Mouse (Mus musculus): ENCODE results near the gene Grip1. TPM values are rescaled to one million over a fixed set of nuclear protein-coding genes. Genes with fewer than 3 reads are reported as not detected.

Gene Grip1
- polyA plus RNA-seq, 1 experiment from 2014 or later: 16.2 TPM

DNA sequence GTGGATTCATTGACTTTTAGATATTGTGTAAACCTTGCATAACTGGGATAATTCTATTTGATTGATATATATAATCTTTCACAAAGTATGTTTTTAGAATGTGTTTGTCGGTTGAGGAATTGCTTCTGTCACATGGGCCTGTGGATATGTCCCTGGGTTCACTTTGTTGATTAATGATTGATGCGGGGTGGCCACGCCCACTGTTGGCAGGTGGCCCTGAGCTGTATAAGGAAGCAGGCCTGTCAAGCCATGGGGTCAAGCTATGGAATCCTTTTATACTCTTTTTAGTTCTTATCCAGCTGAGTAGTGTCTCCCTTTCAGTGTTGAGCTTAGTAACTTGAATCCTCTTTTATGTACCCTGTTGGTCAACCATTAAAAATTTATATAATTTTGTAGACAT, 72.1 kb downstream of the Grip1 start:
- H3K4me2 ChIP-seq (ENCODE audit: low read depth): no peak overlapping the region
- H3K36me3 ChIP-seq (ENCODE audit: control insufficient read depth, insufficient read depth, low read length): no peaks in the 10 kb centered on the region
- H3K4me1 ChIP-seq (ENCODE audit: control insufficient read depth, insufficient read depth, low read length): no peaks in the 10 kb centered on the region
- H3K27ac ChIP-seq (ENCODE audit: low read depth, low read length): no peak overlapping the region
- ATAC-seq (ENCODE audit: insufficient read depth, low FRiP score, low TSS enrichment) (no peak), DNase-seq (ENCODE audit: low spot score) (no peak)
- H3K9ac ChIP-seq (ENCODE audit: low read length): no peak overlapping the region
- H3K9me3 ChIP-seq (ENCODE audit: control insufficient read depth, low read length): no peaks in the 10 kb centered on the region
- no peak overlapping the region for H3K4me3 ChIP-seq (ENCODE audit: low read depth, low read length)
- no peaks in the 10 kb centered on the region for H3K27me3 ChIP-seq (ENCODE audit: control insufficient read depth, insufficient read depth, low read length)
- WGBS: 73% methylated on average over 3 of the region's 3 CpGs

DNA sequence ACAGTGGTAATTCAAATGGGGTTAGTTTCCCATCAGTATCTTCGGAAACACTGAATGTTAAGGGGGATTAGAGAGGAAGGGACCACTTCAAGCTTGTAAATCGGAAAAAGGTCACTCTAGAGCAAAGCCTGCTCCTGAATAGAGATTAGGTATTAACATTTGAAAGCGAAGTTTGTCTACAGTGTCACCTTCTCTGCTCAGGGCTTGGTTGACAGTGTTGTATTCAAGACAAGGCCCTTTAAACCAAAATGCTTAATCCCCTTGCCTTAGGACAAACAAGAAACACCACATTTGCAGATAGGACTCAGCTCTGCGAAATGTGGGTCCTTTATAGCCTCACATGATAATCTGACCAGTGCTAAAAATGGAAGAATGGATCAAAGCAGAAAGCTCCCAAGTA, 81.2 kb downstream of the Grip1 start:
- Histone ChIP-seq H3K4me2 (ENCODE audit: low read depth) (no peak overlapping the region), H3K4me3 (ENCODE audit: low read depth, low read length) (no peak overlapping the region), H3K27me3 (ENCODE audit: control insufficient read depth, insufficient read depth, low read length) (no peaks in the 10 kb centered on the region), H3K27ac (ENCODE audit: low read depth, low read length) (no peak overlapping the region), H3K36me3 (ENCODE audit: control insufficient read depth, insufficient read depth, low read length) (no peaks in the 10 kb centered on the region), H3K9ac (ENCODE audit: low read length) (no peak overlapping the region), H3K4me1 (ENCODE audit: control insufficient read depth, insufficient read depth, low read length) (no peaks in the 10 kb centered on the region), H3K9me3 (ENCODE audit: control insufficient read depth, low read length) (no peaks in the 10 kb centered on the region)
- WGBS: 71% methylated on average over 4 of the region's 4 CpGs
- ATAC-seq (ENCODE audit: insufficient read depth, low FRiP score, low TSS enrichment) (no peak), DNase-seq (ENCODE audit: low spot score) (no peak)

DNA sequence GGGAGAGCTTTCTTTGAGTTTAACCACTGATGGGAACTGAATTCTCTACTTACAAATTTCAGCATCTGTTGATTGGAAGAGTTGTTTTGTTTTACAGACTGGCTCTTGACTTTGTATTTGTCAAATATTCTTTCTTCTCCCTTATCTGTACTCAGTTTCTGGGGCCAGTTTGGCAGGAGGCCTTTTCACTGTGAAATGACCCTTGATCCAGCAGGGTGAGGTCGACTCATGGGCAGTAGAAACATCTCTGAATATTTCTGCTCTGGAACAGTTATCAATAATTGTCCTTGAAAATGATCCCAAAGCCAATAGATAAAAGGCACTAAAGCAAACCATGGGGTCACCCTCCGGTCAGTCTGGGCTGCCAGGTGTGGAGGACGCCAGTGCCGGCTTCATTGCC, 88.0 kb downstream of the Grip1 start:
- no peak for ATAC-seq (ENCODE audit: insufficient read depth, low FRiP score, low TSS enrichment)

DNA sequence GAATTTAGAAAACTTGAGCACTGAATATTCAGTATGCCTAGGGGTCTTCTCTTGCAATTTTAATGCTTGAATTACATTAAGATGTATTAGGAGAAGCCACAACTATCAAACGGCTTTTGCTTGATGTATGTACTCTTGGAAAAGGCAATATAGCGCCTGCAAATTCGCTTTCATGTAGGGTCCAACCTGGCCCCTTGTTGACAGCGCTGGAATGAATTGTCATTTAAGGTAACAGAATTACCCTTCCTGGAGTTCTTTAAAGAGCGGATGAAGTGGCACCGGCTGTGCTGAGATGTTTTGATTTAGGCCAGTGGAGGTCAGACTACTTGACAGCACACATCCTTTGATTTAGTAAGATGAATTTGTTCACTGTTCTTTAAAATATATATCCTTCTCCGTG, 90.1 kb downstream of the Grip1 start:
- DNase-seq (ENCODE audit: low spot score) (no peak), ATAC-seq (ENCODE audit: insufficient read depth, low FRiP score, low TSS enrichment) (no peak)
- Histone ChIP-seq H3K4me1 (ENCODE audit: control insufficient read depth, insufficient read depth, low read length) (no peaks in the 10 kb centered on the region), H3K27me3 (ENCODE audit: control insufficient read depth, insufficient read depth, low read length) (no peaks in the 10 kb centered on the region), H3K4me3 (ENCODE audit: low read depth, low read length) (no peak overlapping the region), H3K36me3 (ENCODE audit: control insufficient read depth, insufficient read depth, low read length) (no peaks in the 10 kb centered on the region), H3K9ac (ENCODE audit: low read length) (no peak overlapping the region), H3K4me2 (ENCODE audit: low read depth) (no peak overlapping the region), H3K27ac (ENCODE audit: low read depth, low read length) (no peak overlapping the region), H3K9me3 (ENCODE audit: control insufficient read depth, low read length) (no peaks in the 10 kb centered on the region)
- WGBS: 49% methylated on average over 7 of the region's 7 CpGs

More for the DNA sequence above, 88.0 kb downstream of the Grip1 start:
- Histone ChIP-seq H3K27ac (ENCODE audit: low read depth, low read length) (no peak overlapping the region), H3K4me2 (ENCODE audit: low read depth) (no peak overlapping the region), H3K4me1 (ENCODE audit: control insufficient read depth, insufficient read depth, low read length) (no peaks in the 10 kb centered on the region), H3K4me3 (ENCODE audit: low read depth, low read length) (no peak overlapping the region), H3K9me3 (ENCODE audit: control insufficient read depth, low read length) (no peaks in the 10 kb centered on the region), H3K9ac (ENCODE audit: low read length) (no peak overlapping the region), H3K36me3 (ENCODE audit: control insufficient read depth, insufficient read depth, low read length) (no peaks in the 10 kb centered on the region), H3K27me3 (ENCODE audit: control insufficient read depth, insufficient read depth, low read length) (no peaks in the 10 kb centered on the region)
- DNase-seq (ENCODE audit: low spot score): no peak
- 84% methylated on average over 4 of the region's 4 CpGs for WGBS

DNA sequence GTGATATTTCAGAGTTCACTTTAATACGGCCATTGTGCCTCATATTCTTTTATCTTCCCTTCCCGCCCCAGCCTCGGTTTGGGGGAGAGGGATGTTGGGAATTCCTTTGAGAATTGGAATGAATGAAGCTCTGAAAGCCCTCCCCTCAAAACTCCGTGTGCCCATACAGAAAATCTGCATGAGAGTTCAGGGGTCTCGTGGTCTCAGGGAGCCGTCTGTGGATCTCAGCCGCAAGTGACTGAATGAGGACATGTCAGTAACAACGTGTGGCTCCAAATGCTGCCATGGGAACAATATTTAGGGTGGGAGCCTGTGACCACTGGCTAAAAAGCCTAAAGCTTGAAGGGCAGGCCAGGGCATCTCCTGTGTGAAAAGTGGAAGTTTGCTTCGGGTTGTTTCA, 91.1 kb downstream of the Grip1 start:
- WGBS: 49% methylated on average over 9 of the region's 9 CpGs
- Histone ChIP-seq H3K36me3 (ENCODE audit: control insufficient read depth, insufficient read depth, low read length) (no peaks in the 10 kb centered on the region), H3K27ac (ENCODE audit: low read depth, low read length) (no peak overlapping the region), H3K4me2 (ENCODE audit: low read depth) (no peak overlapping the region), H3K9ac (ENCODE audit: low read length) (no peak overlapping the region), H3K9me3 (ENCODE audit: control insufficient read depth, low read length) (no peaks in the 10 kb centered on the region), H3K4me3 (ENCODE audit: low read depth, low read length) (no peak overlapping the region), H3K4me1 (ENCODE audit: control insufficient read depth, insufficient read depth, low read length) (no peaks in the 10 kb centered on the region), H3K27me3 (ENCODE audit: control insufficient read depth, insufficient read depth, low read length) (no peaks in the 10 kb centered on the region)
- DNase-seq (ENCODE audit: low spot score) (no peak), ATAC-seq (ENCODE audit: insufficient read depth, low FRiP score, low TSS enrichment) (no peak)

DNA sequence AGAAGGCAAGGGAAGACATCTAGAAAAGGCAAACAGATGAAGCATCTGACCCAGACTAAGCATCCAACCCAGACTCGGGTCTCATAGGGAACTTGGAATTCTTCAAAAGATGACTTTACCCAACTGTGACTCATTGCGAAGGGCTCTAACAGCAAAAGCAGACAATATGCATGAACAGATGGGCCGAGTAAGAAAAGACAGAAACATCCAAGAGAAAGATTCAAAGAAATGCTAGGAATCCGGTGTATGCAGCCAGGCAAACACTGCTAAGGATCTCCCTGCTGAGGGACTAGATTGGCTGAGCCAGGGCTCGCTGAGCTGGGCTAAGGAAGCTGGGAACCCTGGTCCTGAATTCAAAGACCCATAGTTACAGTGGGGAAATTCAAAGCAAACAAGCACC, 94.2 kb downstream of the Grip1 start:
- Histone ChIP-seq H3K4me3 (ENCODE audit: low read depth, low read length) (no peak overlapping the region), H3K36me3 (ENCODE audit: control insufficient read depth, insufficient read depth, low read length) (no peaks in the 10 kb centered on the region), H3K27me3 (ENCODE audit: control insufficient read depth, insufficient read depth, low read length) (no peaks in the 10 kb centered on the region), H3K9ac (ENCODE audit: low read length) (no peak overlapping the region), H3K4me2 (ENCODE audit: low read depth) (no peak overlapping the region), H3K9me3 (ENCODE audit: control insufficient read depth, low read length) (no peaks in the 10 kb centered on the region), H3K27ac (ENCODE audit: low read depth, low read length) (no peak overlapping the region), H3K4me1 (ENCODE audit: control insufficient read depth, insufficient read depth, low read length) (no peaks in the 10 kb centered on the region)
- ATAC-seq (ENCODE audit: insufficient read depth, low FRiP score, low TSS enrichment): no peak
- WGBS: 93% methylated on average over 5 of the region's 5 CpGs
- DNase-seq (ENCODE audit: low spot score): no peak

DNA sequence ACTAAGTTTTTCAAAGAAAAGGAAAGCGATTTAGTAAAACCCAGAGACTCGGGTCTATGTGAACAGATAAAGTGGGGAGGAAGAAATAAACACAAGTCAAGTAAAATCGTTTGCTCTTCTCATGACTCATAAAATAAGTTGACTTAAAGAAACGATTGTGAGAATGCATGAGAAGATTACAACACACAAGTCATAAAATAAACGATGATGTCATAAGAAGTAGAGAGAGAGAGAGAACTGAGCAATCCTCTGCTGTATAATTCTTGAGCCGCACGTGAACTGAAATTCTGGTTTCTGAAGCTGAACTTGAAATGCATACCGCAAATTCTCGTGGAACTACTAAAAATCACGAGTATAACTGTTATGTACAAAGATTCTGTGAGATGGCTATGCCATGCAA, 95.1 kb downstream of the Grip1 start:
- 94% methylated on average over 10 of the region's 10 CpGs for WGBS
- Histone ChIP-seq H3K4me3 (ENCODE audit: low read depth, low read length) (no peak overlapping the region), H3K9ac (ENCODE audit: low read length) (no peak overlapping the region), H3K4me1 (ENCODE audit: control insufficient read depth, insufficient read depth, low read length) (no peaks in the 10 kb centered on the region), H3K4me2 (ENCODE audit: low read depth) (no peak overlapping the region), H3K36me3 (ENCODE audit: control insufficient read depth, insufficient read depth, low read length) (no peaks in the 10 kb centered on the region), H3K27ac (ENCODE audit: low read depth, low read length) (no peak overlapping the region), H3K9me3 (ENCODE audit: control insufficient read depth, low read length) (no peaks in the 10 kb centered on the region), H3K27me3 (ENCODE audit: control insufficient read depth, insufficient read depth, low read length) (no peaks in the 10 kb centered on the region)
- no peak for ATAC-seq (ENCODE audit: insufficient read depth, low FRiP score, low TSS enrichment)
- no peak for DNase-seq (ENCODE audit: low spot score)

DNA sequence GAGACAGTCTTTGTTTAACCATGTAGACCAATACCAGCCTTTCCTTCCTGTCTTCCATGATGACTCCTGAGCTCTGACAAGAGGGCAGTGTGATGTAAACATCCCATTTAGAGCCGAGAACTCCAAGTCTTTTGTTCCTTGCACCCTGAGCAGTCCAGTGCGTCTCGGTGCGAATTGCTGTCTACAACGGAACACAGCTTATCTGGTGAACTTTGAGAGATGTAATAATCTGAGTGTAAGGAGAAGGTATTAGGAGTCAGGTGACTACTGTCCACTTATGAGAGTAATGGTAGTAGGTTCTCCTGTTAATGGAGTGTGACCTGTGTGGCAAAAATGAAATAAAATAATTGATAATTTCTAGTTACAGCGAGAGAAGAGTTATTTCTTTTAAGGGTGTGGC, 97.0 kb downstream of the Grip1 start:
- Histone ChIP-seq H3K9me3 (ENCODE audit: control insufficient read depth, low read length) (no peaks in the 10 kb centered on the region), H3K4me2 (ENCODE audit: low read depth) (no peak overlapping the region), H3K9ac (ENCODE audit: low read length) (no peak overlapping the region), H3K4me1 (ENCODE audit: control insufficient read depth, insufficient read depth, low read length) (no peaks in the 10 kb centered on the region), H3K36me3 (ENCODE audit: control insufficient read depth, insufficient read depth, low read length) (no peaks in the 10 kb centered on the region), H3K27ac (ENCODE audit: low read depth, low read length) (no peak overlapping the region), H3K4me3 (ENCODE audit: low read depth, low read length) (no peak overlapping the region), H3K27me3 (ENCODE audit: control insufficient read depth, insufficient read depth, low read length) (no peaks in the 10 kb centered on the region)
- WGBS: 87% methylated on average over 6 of the region's 6 CpGs
- DNase-seq (ENCODE audit: low spot score): no peak
- ATAC-seq (ENCODE audit: insufficient read depth, low FRiP score, low TSS enrichment): no peak

DNA sequence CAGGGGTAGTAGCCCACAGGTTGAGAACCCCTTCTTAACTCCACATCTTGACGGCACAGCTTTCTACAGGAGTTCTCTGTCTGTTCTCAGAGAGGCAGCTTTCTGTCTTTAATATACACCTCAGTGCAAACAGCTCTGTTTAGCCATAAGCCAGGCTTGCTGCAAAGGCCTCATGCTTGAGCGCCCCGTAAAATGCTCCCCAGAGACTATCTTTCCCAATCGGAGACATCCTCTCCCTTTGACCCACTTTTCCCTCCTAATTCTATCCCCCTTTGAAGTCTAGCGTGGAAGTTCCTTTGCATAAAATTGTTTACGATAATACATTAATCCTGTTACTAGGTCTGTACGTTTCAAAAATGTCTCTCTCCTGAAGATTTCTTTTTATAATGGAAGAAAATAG, 102.7 kb downstream of the Grip1 start:
- DNase-seq (ENCODE audit: low spot score) (no peak), ATAC-seq (ENCODE audit: insufficient read depth, low FRiP score, low TSS enrichment) (no peak)
- Histone ChIP-seq H3K4me2 (ENCODE audit: low read depth) (no peak overlapping the region), H3K4me1 (ENCODE audit: control insufficient read depth, insufficient read depth, low read length) (no peaks in the 10 kb centered on the region), H3K4me3 (ENCODE audit: low read depth, low read length) (no peak overlapping the region), H3K27me3 (ENCODE audit: control insufficient read depth, insufficient read depth, low read length) (no peaks in the 10 kb centered on the region), H3K36me3 (ENCODE audit: control insufficient read depth, insufficient read depth, low read length) (no peaks in the 10 kb centered on the region), H3K9ac (ENCODE audit: low read length) (no peak overlapping the region), H3K9me3 (ENCODE audit: control insufficient read depth, low read length) (no peaks in the 10 kb centered on the region), H3K27ac (ENCODE audit: low read depth, low read length) (no peak overlapping the region)
- WGBS: 78% methylated on average over 7 of the region's 7 CpGs

All from neural tube, embryonic 11.5 days (tissue).